Mouse (Mus musculus): ENCODE measurements around the gene Mmrn1. TPM values are rescaled to one million over a fixed set of nuclear protein-coding genes. Genes with fewer than 3 reads are reported as not detected.

Mmrn1 gene
- polyA plus RNA-seq, 1 experiment from 2014 or later, result 4.1 TPM

Other genes starting within 250 kb of the Mmrn1 start
- 43.3 and 48.5 TPM in 2 replicates for gene Snca, start 95.1 kb upstream of the Mmrn1 start, polyA plus RNA-seq (2014; fragmentation: Nextera tagmentation; extraction: Ambion mirVana)